Mouse (Mus musculus): ENCODE results near the gene Bcl7c. TPM values are rescaled to one million over a fixed set of nuclear protein-coding genes. Genes with fewer than 3 reads are reported as not detected.
A peak's percentile ranks its signal among the peaks of the same experiment; 100 is the strongest.
"Not testable (repeated sequence)": the region's sequence is repeated elsewhere in the genome, so short reads cannot be mapped to it uniquely, and the experiment has no call there.

Gene Bcl7c
- polyA plus RNA-seq, 1 experiment from 2014 or later: 34.4 TPM

DNA sequence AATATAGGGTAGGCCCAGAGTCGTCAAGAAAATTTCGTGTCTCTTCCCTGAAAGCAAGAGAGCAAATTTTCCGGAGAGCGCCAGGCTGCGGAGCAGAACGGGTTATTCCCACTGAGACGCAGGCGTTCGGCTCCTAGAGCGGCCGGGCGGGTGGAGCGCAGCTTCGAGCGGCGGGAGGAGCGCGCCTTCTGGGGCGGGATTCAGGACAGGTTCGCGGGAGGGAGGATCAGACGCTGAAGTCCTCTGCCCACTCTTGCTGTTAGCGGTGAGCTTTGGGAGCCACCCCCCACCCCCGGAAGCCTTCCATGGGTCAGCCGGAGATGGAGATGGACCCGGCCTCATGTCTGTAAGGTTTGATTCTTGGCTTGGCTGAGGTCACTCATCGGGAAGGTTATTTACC, 71.8 kb downstream of the Bcl7c start:
- H3K4me1 ChIP-seq (ENCODE audit: control insufficient read depth, insufficient read depth, low read length): peaks cover 3% of the 10 kb centered on the region; the same call in 1 of the 2 replicates
- H3K9ac ChIP-seq (ENCODE audit: low read depth, low read length): peak overlapping the region; percentile 74
- peak overlapping the region; percentile 49 for H3K4me3 ChIP-seq (ENCODE audit: low read depth, low read length)
- no peaks in the 10 kb centered on the region for H3K9me3 ChIP-seq (replicated peaks; ENCODE audit: control insufficient read depth, low read length)
- 1% methylated on average over 27 of the region's 27 CpGs for WGBS (ENCODE audit: insufficient replicate concordance)
- peak overlapping the region; percentile 76 for H3K4me2 ChIP-seq
- ATAC-seq (replicated peaks; ENCODE audit: insufficient number of reproducible peaks, low FRiP score, low TSS enrichment): peak; percentile 57; the same call in 1 of the 2 replicates
- no peaks in the 10 kb centered on the region for H3K36me3 ChIP-seq (ENCODE audit: control insufficient read depth, insufficient read depth, low read length)
- H3K27ac ChIP-seq (ENCODE audit: low read depth, low read length): no peak overlapping the region
- H3K27me3 ChIP-seq (ENCODE audit: control insufficient read depth, insufficient read depth, low read length): no peaks in the 10 kb centered on the region

DNA sequence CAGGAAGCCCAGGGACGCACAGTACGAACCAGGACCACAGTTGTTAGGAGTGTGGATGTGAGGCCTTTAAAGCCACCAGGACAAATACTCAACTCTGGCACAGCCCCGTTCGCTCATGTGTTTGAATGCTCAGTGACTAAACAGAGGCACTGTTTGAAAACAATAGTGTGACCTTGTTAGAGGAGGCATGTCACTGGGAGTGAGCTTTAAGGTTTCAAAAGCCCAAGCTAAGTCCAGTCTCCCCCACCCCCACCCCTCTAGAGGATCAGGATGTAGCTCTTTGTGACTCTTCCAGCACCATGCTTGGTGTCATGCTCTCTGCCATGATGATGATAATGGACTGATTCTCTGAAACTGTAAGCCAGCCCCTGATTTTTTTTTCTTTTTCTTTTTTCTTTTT, 77.3 kb downstream of the Bcl7c start:
- 79% methylated on average over 4 of the region's 4 CpGs for WGBS (ENCODE audit: insufficient replicate concordance)
- Histone ChIP-seq H3K27ac (ENCODE audit: low read depth, low read length) (no peak overlapping the region), H3K4me2 (no peak overlapping the region), H3K36me3 (ENCODE audit: control insufficient read depth, insufficient read depth, low read length) (no peaks in the 10 kb centered on the region), H3K4me3 (ENCODE audit: low read depth, low read length) (no peak overlapping the region), H3K4me1 (ENCODE audit: control insufficient read depth, insufficient read depth, low read length) (no peaks in the 10 kb centered on the region), H3K9me3 (replicated peaks; ENCODE audit: control insufficient read depth, low read length) (no peaks in the 10 kb centered on the region), H3K9ac (ENCODE audit: low read depth, low read length) (no peak overlapping the region), H3K27me3 (ENCODE audit: control insufficient read depth, insufficient read depth, low read length) (no peaks in the 10 kb centered on the region)
- no peak for ATAC-seq (replicated peaks; ENCODE audit: insufficient number of reproducible peaks, low FRiP score, low TSS enrichment)

DNA sequence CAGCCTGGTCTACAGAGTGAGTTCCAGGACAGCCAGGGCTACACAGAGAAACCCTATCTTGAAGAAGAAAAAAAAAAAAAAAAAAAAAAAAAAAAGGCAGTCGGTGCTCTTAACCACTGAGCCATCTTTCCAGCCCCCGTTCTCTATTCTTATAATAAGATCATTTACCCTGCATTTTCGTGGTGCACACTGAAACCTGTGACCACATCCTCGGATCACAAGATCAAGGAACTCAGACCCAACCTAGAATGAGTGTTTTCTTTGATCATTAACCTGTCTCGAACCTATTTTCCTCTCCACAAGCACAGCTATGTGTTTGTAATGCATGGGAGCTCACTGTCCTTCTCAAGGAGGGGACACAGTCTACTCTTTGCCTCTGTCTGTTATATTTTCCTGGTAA, 80.1 kb downstream of the Bcl7c start:
- Histone ChIP-seq H3K4me1 (ENCODE audit: control insufficient read depth, insufficient read depth, low read length) (no peaks in the 10 kb centered on the region), H3K4me2 (no peak overlapping the region), H3K9me3 (replicated peaks; ENCODE audit: control insufficient read depth, low read length) (no peaks in the 10 kb centered on the region), H3K27me3 (ENCODE audit: control insufficient read depth, insufficient read depth, low read length) (no peaks in the 10 kb centered on the region), H3K4me3 (ENCODE audit: low read depth, low read length) (no peak overlapping the region), H3K36me3 (ENCODE audit: control insufficient read depth, insufficient read depth, low read length) (no peaks in the 10 kb centered on the region), H3K27ac (ENCODE audit: low read depth, low read length) (no peak overlapping the region), H3K9ac (ENCODE audit: low read depth, low read length) (no peak overlapping the region)
- no peak for ATAC-seq (replicated peaks; ENCODE audit: insufficient number of reproducible peaks, low FRiP score, low TSS enrichment)
- 71% methylated on average over 4 of the region's 5 CpGs for whole genome bisulfite sequencing (ENCODE audit: insufficient replicate concordance)

DNA sequence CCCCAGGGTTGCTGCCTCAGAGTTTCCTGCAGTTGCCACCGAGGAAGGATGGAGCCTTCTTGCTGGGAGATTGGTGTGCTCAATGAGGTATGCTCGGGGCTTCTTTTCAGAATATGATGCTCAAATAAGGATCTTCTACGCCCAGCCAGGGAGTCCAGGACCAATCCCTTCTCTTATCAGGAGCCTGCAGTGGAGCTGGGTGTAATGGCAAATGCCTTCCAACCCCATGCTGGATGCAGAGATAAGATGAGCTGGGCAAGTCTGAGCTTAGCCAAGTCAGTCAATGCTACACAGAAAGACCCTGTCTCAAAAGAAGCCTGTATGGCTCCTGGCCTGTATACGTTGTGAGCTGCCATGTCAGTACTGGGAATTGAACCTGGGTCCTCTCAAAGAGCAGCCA, 82.3 kb downstream of the Bcl7c start:
- Histone ChIP-seq H3K4me3 (ENCODE audit: low read depth, low read length) (no peak overlapping the region), H3K4me2 (no peak overlapping the region), H3K36me3 (ENCODE audit: control insufficient read depth, insufficient read depth, low read length) (no peaks in the 10 kb centered on the region), H3K9ac (ENCODE audit: low read depth, low read length) (no peak overlapping the region), H3K4me1 (ENCODE audit: control insufficient read depth, insufficient read depth, low read length) (no peaks in the 10 kb centered on the region), H3K27me3 (ENCODE audit: control insufficient read depth, insufficient read depth, low read length) (no peaks in the 10 kb centered on the region), H3K27ac (ENCODE audit: low read depth, low read length) (no peak overlapping the region), H3K9me3 (replicated peaks; ENCODE audit: control insufficient read depth, low read length) (no peaks in the 10 kb centered on the region)
- WGBS (ENCODE audit: insufficient replicate concordance): 77% methylated on average over 4 of the region's 4 CpGs
- no peak; the same call in 1 of the 2 replicates for ATAC-seq (replicated peaks; ENCODE audit: insufficient number of reproducible peaks, low FRiP score, low TSS enrichment)

DNA sequence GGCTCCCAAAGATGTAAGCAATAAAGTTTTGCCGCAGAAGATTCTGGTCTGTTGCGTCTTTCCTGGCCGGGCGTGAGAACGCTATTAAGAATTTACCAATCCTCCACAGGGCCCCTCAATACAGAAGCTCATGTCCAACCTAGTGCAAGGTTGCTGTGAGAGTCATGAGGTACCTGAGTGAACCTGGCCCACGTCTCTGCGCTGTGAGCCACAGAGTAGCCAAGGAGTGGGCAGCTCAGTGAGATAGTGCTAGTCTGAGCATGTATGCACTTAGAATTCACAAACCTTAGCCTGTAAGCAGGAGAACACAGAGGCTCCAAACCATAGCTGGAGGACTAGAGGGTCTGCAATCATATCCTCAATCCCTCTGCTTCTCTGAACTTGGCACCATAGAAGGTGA, 82.7 kb downstream of the Bcl7c start:
- ATAC-seq (replicated peaks; ENCODE audit: insufficient number of reproducible peaks, low FRiP score, low TSS enrichment): no peak

DNA sequence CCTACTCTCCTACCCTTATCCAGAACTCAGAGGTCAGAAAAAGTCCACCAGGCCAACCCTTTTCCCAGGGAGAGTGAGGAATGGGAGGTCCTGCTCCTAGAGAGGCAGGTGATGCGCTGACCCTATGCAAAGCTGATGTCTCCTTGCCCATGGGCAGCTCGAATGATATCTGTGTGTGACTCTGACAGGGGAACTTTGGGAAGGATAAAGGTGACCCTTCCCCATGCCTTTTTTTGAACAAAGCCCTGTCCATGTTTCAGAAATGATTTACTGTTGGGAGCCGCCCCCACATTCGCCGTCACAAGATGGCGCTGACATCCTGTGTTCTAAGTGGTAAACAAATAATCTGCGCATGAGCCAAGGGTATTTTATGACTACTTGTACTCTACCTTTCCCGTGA, 90.3 kb downstream of the Bcl7c start:
- H3K4me3 ChIP-seq (ENCODE audit: low read depth, low read length); H3K27ac ChIP-seq (ENCODE audit: low read depth, low read length); H3K9me3 ChIP-seq (replicated peaks; ENCODE audit: control insufficient read depth, low read length); H3K4me2 ChIP-seq; H3K9ac ChIP-seq (ENCODE audit: low read depth, low read length); H3K27me3 ChIP-seq (ENCODE audit: control insufficient read depth, insufficient read depth, low read length); H3K36me3 ChIP-seq (ENCODE audit: control insufficient read depth, insufficient read depth, low read length); H3K4me1 ChIP-seq (ENCODE audit: control insufficient read depth, insufficient read depth, low read length); ATAC-seq (replicated peaks; ENCODE audit: insufficient number of reproducible peaks, low FRiP score, low TSS enrichment): not testable (repeated sequence)
- 93% methylated on average over 7 of the region's 8 CpGs for WGBS (ENCODE audit: insufficient replicate concordance)

More for the DNA sequence above, 82.7 kb downstream of the Bcl7c start:
- Histone ChIP-seq H3K36me3 (ENCODE audit: control insufficient read depth, insufficient read depth, low read length) (no peaks in the 10 kb centered on the region), H3K27me3 (ENCODE audit: control insufficient read depth, insufficient read depth, low read length) (no peaks in the 10 kb centered on the region), H3K4me2 (no peak overlapping the region), H3K4me3 (ENCODE audit: low read depth, low read length) (no peak overlapping the region), H3K27ac (ENCODE audit: low read depth, low read length) (no peak overlapping the region), H3K4me1 (ENCODE audit: control insufficient read depth, insufficient read depth, low read length) (no peaks in the 10 kb centered on the region), H3K9ac (ENCODE audit: low read depth, low read length) (no peak overlapping the region), H3K9me3 (replicated peaks; ENCODE audit: control insufficient read depth, low read length) (no peaks in the 10 kb centered on the region)
- WGBS (ENCODE audit: insufficient replicate concordance): 95% methylated on average over 7 of the region's 7 CpGs

DNA sequence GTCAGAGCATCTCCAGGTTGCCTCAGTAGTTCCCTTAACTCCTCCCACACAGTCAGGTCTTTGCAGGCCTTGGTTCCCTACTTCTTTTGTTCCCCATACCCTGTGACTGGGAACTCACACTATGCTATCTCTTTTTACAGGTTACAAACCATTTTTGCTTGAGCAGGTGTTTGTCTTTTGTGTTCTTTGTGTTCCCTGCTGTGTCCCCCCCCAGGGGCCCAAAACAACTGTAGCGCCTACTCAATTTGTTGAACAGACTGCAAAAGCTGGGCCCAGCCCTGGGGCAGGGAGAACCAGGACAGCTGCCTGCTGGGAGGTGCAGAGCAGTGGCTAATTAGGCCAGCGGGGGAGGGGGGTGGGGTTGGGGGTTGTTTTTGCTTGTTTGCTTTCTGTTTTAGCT, 90.8 kb downstream of the Bcl7c start:
- H3K4me3 ChIP-seq (ENCODE audit: low read depth, low read length): no peak overlapping the region
- no peak overlapping the region for H3K4me2 ChIP-seq
- H3K4me1 ChIP-seq (ENCODE audit: control insufficient read depth, insufficient read depth, low read length): peaks cover 8% of the 10 kb centered on the region
- H3K27me3 ChIP-seq (ENCODE audit: control insufficient read depth, insufficient read depth, low read length): no peaks in the 10 kb centered on the region
- no peak for ATAC-seq (replicated peaks; ENCODE audit: insufficient number of reproducible peaks, low FRiP score, low TSS enrichment)
- H3K27ac ChIP-seq (ENCODE audit: low read depth, low read length): no peak overlapping the region
- peaks cover under 1% of the 10 kb centered on the region for H3K36me3 ChIP-seq (ENCODE audit: control insufficient read depth, insufficient read depth, low read length)
- no peaks in the 10 kb centered on the region for H3K9me3 ChIP-seq (replicated peaks; ENCODE audit: control insufficient read depth, low read length)
- no peak overlapping the region for H3K9ac ChIP-seq (ENCODE audit: low read depth, low read length)
- WGBS (ENCODE audit: insufficient replicate concordance): 56% methylated on average over 2 of the region's 2 CpGs

DNA sequence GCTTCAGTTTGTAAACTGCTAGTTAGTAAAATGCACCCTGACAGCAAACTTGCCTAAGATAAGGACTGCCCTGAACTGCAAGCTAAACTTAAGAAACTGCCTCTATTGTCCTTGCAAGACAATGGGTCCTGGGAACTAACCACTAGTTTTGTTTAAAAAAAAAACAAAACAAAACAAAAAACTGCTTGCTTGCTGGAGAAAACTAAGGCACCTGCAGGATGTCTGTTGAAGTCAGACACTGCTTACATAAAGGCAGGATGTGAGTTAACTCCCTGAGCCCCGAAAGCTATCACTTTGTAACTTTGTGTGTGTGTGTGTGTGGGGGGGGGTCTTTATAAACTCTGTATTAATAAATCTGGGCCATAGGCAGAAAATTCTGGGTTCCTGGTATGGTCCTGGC, 91.9 kb downstream of the Bcl7c start:
- H3K27me3 ChIP-seq (ENCODE audit: control insufficient read depth, insufficient read depth, low read length): no peaks in the 10 kb centered on the region
- H3K4me1 ChIP-seq (ENCODE audit: control insufficient read depth, insufficient read depth, low read length): peaks cover 8% of the 10 kb centered on the region
- H3K4me3 ChIP-seq (ENCODE audit: low read depth, low read length): no peak overlapping the region
- peaks cover 4% of the 10 kb centered on the region for H3K9me3 ChIP-seq (replicated peaks; ENCODE audit: control insufficient read depth, low read length)
- no peak for ATAC-seq (replicated peaks; ENCODE audit: insufficient number of reproducible peaks, low FRiP score, low TSS enrichment)
- H3K36me3 ChIP-seq (ENCODE audit: control insufficient read depth, insufficient read depth, low read length): peaks cover 11% of the 10 kb centered on the region
- no peak overlapping the region for H3K27ac ChIP-seq (ENCODE audit: low read depth, low read length)
- H3K9ac ChIP-seq (ENCODE audit: low read depth, low read length): no peak overlapping the region
- 61% methylated on average over 1 of the region's 1 CpGs for WGBS (ENCODE audit: insufficient replicate concordance)
- no peak overlapping the region for H3K4me2 ChIP-seq

DNA sequence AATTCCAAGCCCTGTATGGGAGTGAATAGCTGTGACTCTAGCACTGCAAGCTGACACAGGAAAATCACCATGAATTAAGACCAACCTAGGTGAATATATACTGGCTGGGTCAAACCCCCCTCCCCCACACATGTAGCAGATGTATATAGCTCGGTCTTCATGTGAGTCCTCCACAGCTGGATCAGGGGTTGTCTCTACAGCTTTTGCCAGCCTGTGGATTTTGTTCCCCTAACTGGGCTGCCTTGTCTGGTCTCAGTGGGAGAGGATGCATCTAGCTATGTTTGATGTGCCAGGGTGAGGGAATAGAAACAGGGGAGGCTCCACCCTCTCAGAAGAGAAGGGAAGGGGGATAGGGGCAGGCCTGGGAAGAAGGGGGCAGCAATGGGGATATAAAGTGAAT, 92.4 kb downstream of the Bcl7c start:
- Histone ChIP-seq H3K9ac (ENCODE audit: low read depth, low read length) (no peak overlapping the region), H3K36me3 (ENCODE audit: control insufficient read depth, insufficient read depth, low read length) (peaks cover 17% of the 10 kb centered on the region), H3K27ac (ENCODE audit: low read depth, low read length) (no peak overlapping the region), H3K4me2 (no peak overlapping the region), H3K9me3 (replicated peaks; ENCODE audit: control insufficient read depth, low read length) (peaks cover 10% of the 10 kb centered on the region), H3K27me3 (ENCODE audit: control insufficient read depth, insufficient read depth, low read length) (no peaks in the 10 kb centered on the region), H3K4me1 (ENCODE audit: control insufficient read depth, insufficient read depth, low read length) (peaks cover 8% of the 10 kb centered on the region), H3K4me3 (ENCODE audit: low read depth, low read length) (no peak overlapping the region)
- ATAC-seq (replicated peaks; ENCODE audit: insufficient number of reproducible peaks, low FRiP score, low TSS enrichment): no peak
- WGBS (ENCODE audit: insufficient replicate concordance): 56% methylated on average over 1 of the region's 1 CpGs
